13 mouse cellular contexts compared by ENCODE assay signal in genomic region chr10:75657165-75657564, GRCm38 (mm10). TPM values are rescaled to one million over a fixed set of nuclear protein-coding genes. Genes with fewer than 3 reads are reported as not detected.
"Had no signal": no experiment of that assay in that cellular context is flagged by ENCODE, and none has a peak within 500 bp of the region (broad histone marks: within the 10 kb centered on the region; RNA-seq: fewer than 3 reads in every experiment).

No protein-coding gene starts in this region.

- DNase-seq: left cerebral cortex, postnatal 4 days; liver; liver, embryonic 13.5 days; liver, postnatal 0 days; lung, adult 18-20 months; lung, adult 2 months; lung, embryonic 14.5 days; lung, postnatal 10 days; lung, postnatal 14 days; lung, postnatal 36 days; lung, postnatal 4 days; midbrain, embryonic 14.5 days had no signal

RNA-seq across cellular contexts. Expression of gene Susd2, which starts 13.4 kb away (rescaled TPM):
- total RNA-seq: monocyte, adult 5-6 weeks had no signal
